Mouse (Mus musculus) limb, embryonic 12.5 days (tissue): ENCODE measurements around the gene Ccdc107. TPM values are rescaled to one million over a fixed set of nuclear protein-coding genes. Genes with fewer than 3 reads are reported as not detected.

Experiments used
- ATAC-seq: fragments of 200-750 bp; cut with Nextera tagmentation; 2 replicates; pipeline ENCODE4 v1.8.0; 2017; ENCODE audit warnings: low read depth, moderate TSS enrichment; ENCODE audit not compliant: insufficient number of reproducible peaks, insufficient read depth, low FRiP score, low TSS enrichment
- H3K27ac ChIP-seq: fragments of 300-500 bp; sonication (generic); 2 replicates; pipeline ENCODE4 v1.5.1; 2016; ENCODE audit warnings: mild to moderate bottlenecking, moderate library complexity
- H3K27me3 ChIP-seq: fragments of 300-500 bp; sonication (generic); 2 replicates; pipeline ENCODE4 v1.6.1; 2016; ENCODE audit warnings: mild to moderate bottlenecking, moderate library complexity
- H3K36me3 ChIP-seq: fragments of 300-500 bp; sonication (generic); 2 replicates; pipeline ENCODE4 v1.6.1; 2016; ENCODE audit warnings: mild to moderate bottlenecking, moderate library complexity
- H3K4me1 ChIP-seq: fragments of 300-500 bp; sonication (generic); replicated peaks from 2 replicates; pipeline ENCODE4 v1.6.1; 2016
- H3K4me2 ChIP-seq: fragments of 300-500 bp; sonication (generic); 2 replicates; pipeline ENCODE4 v1.6.1; 2016; ENCODE audit warnings: mild to moderate bottlenecking, moderate library complexity
- H3K4me3 ChIP-seq: fragments of 300-500 bp; sonication (generic); replicated peaks from 2 replicates; pipeline ENCODE4 v1.5.1; 2016; ENCODE audit warnings: mild to moderate bottlenecking
- H3K9ac ChIP-seq: fragments of 300-500 bp; sonication (generic); replicated peaks from 2 replicates; pipeline ENCODE4 v1.6.1; 2016; ENCODE audit warnings: mild to moderate bottlenecking, moderate library complexity
- H3K9me3 ChIP-seq: fragments of 300-500 bp; sonication (generic); 2 replicates; pipeline ENCODE4 v1.6.1; 2016; ENCODE audit warnings: mild to moderate bottlenecking, moderate library complexity
- WGBS: fragments of 180-500 bp; shearing (Covaris S2); methylation state at CpG from one replicate; pipeline ENCODE4 v1.1.7; 2016; 5-methylcytosine and 5-hydroxymethylcytosine counted together
- polyA plus RNA-seq: library from polyadenylated mRNA; unstranded; fragments of >200 nt; fragmentation: Nextera tagmentation; extraction: Ambion mirVana; gene quantifications from 2 replicates; pipeline ENCODE4 v1.2.1, GENCODE M21; 2016

Gene Ccdc107
- polyA plus RNA-seq, 1 experiment from 2014 or later, result 62.0 TPM

- H3K27ac ChIP-seq, result peak within 1 kb of the TSS; percentile 56; the same call in 1 of the 2 replicates
Observed at GRCm38 (mm10) chr4:43499407-43500333, 7.0 kb downstream of the Ccdc107 start, which contains the start of gene Arhgef39. Gene Arhgef39, minus strand, starts transcription at chr4:43499695.

GRCm38 (mm10) chr4:43503041-43503440, 10.3 kb downstream of the Ccdc107 start:
- no peak overlapping the region for H3K4me3 ChIP-seq
- H3K27me3 ChIP-seq, result peaks cover 17% of the 10 kb centered on the region
- peaks cover 1% of the 10 kb centered on the region; the same call in 1 of the 2 replicates for H3K36me3 ChIP-seq
- H3K27ac ChIP-seq, result no peak overlapping the region
- no peak for ATAC-seq
- no peak overlapping the region for H3K9ac ChIP-seq
- peaks cover 21% of the 10 kb centered on the region for H3K4me1 ChIP-seq
- no peaks in the 10 kb centered on the region for H3K9me3 ChIP-seq
- WGBS, result 79% methylated on average over 2 of the region's 2 CpGs
- no peak overlapping the region for H3K4me2 ChIP-seq

More at GRCm38 (mm10) chr4:43499407-43500333, 7.0 kb downstream of the Ccdc107 start, which contains the start of gene Arhgef39:
- Histone ChIP-seq H3K9me3 (no peaks in the 10 kb centered on the region), H3K4me3 (peak within 1 kb of the TSS; percentile 63), H3K36me3 (peaks cover 31% of the 10 kb centered on the region), H3K9ac (peak within 1 kb of the TSS; percentile 63), H3K4me2 (peak within 1 kb of the TSS; percentile 73), H3K27me3 (no peaks in the 10 kb centered on the region), H3K4me1 (peaks cover 26% of the 10 kb centered on the region)
- WGBS, result 8% methylated on average over 50 of the region's 50 CpGs
- peak; percentile 78 for ATAC-seq

- Histone ChIP-seq H3K27me3 (peaks cover 17% of the 10 kb centered on the region), H3K4me1 (peaks cover 19% of the 10 kb centered on the region), H3K27ac (no peak overlapping the region), H3K4me2 (no peak overlapping the region), H3K36me3 (no peaks in the 10 kb centered on the region), H3K9me3 (no peaks in the 10 kb centered on the region), H3K4me3 (no peak overlapping the region), H3K9ac (no peak overlapping the region)
- WGBS, result 80% methylated on average over 6 of the region's 6 CpGs
- ATAC-seq, result no peak
Observed at GRCm38 (mm10) chr4:43503506-43503905, 10.8 kb downstream of the Ccdc107 start.

- Histone ChIP-seq H3K27ac (no peak overlapping the region), H3K9ac (no peak overlapping the region), H3K9me3 (no peaks in the 10 kb centered on the region), H3K4me3 (no peak overlapping the region), H3K36me3 (no peaks in the 10 kb centered on the region), H3K4me1 (peaks cover 20% of the 10 kb centered on the region), H3K27me3 (peaks cover 17% of the 10 kb centered on the region), H3K4me2 (no peak overlapping the region)
- ATAC-seq, result no peak
- WGBS, result 82% methylated on average over 4 of the region's 4 CpGs
Observed at GRCm38 (mm10) chr4:43504269-43504668, 11.6 kb downstream of the Ccdc107 start.

GRCm38 (mm10) chr4:43506074-43506473, 13.4 kb downstream of the Ccdc107 start:
- H3K27me3 ChIP-seq, result peaks cover 17% of the 10 kb centered on the region
- H3K4me1 ChIP-seq, result peaks cover 22% of the 10 kb centered on the region
- H3K36me3 ChIP-seq, result no peaks in the 10 kb centered on the region
- H3K4me3 ChIP-seq, result no peak overlapping the region
- no peak for ATAC-seq
- no peak overlapping the region for H3K9ac ChIP-seq
- H3K27ac ChIP-seq, result no peak overlapping the region
- no peak overlapping the region for H3K4me2 ChIP-seq
- H3K9me3 ChIP-seq, result no peaks in the 10 kb centered on the region
- WGBS, result 88% methylated on average over 8 of the region's 8 CpGs

GRCm38 (mm10) chr4:43506536-43507185, 14.0 kb downstream of the Ccdc107 start, which contains the start of gene Car9:
Gene Car9, plus strand, starts transcription at chr4:43506966.
- Histone ChIP-seq H3K36me3 (no peaks in the 10 kb centered on the region), H3K9me3 (no peaks in the 10 kb centered on the region), H3K27ac (no peak within 1 kb of the TSS), H3K27me3 (peaks cover 17% of the 10 kb centered on the region), H3K4me2 (peak within 1 kb of the TSS; percentile 80), H3K4me1 (peaks cover 22% of the 10 kb centered on the region), H3K4me3 (peak within 1 kb of the TSS; percentile 48), H3K9ac (0 out of 2 replicates have a peak within 1 kb of the TSS, but pooled peaks have one; percentile 59)
- no peak for ATAC-seq
- WGBS, result 46% methylated on average over 9 of the region's 9 CpGs

- Histone ChIP-seq H3K4me1 (peaks cover 22% of the 10 kb centered on the region), H3K4me2 (peak overlapping the region; percentile 80), H3K9me3 (no peaks in the 10 kb centered on the region), H3K27me3 (peaks cover 17% of the 10 kb centered on the region), H3K9ac (peak overlapping the region; percentile 59), H3K27ac (no peak overlapping the region), H3K36me3 (no peaks in the 10 kb centered on the region), H3K4me3 (peak overlapping the region; percentile 48)
- 9% methylated on average over 22 of the region's 22 CpGs for WGBS
- peak; percentile 20; the same call in 1 of the 2 replicates for ATAC-seq
Observed at GRCm38 (mm10) chr4:43507938-43508665, 15.4 kb downstream of the Ccdc107 start.

DNA sequence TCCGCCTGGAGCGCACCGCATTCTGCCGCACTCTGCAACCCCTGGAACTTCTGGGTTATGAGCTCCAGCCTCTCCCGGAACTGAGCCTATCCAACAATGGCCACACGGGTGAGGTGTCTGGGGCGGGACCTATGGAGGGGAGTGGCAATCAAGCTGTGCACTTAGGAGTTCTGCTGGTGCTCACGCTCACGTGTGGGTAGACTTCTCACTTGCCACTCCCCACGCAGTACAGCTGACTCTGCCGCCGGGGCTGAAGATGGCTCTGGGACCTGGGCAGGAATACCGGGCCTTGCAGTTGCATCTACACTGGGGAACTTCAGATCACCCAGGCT, 15.9 kb downstream of the Ccdc107 start:
- Histone ChIP-seq H3K27me3 (peaks cover 17% of the 10 kb centered on the region), H3K27ac (no peak overlapping the region), H3K9me3 (no peaks in the 10 kb centered on the region), H3K4me2 (peak overlapping the region; percentile 80), H3K4me1 (peaks cover 22% of the 10 kb centered on the region), H3K9ac (peak overlapping the region; percentile 59), H3K36me3 (no peaks in the 10 kb centered on the region), H3K4me3 (peak overlapping the region; percentile 48)
- 7% methylated on average over 13 of the region's 13 CpGs for WGBS
- ATAC-seq, result peak; percentile 65; the same call in 1 of the 2 replicates

DNA sequence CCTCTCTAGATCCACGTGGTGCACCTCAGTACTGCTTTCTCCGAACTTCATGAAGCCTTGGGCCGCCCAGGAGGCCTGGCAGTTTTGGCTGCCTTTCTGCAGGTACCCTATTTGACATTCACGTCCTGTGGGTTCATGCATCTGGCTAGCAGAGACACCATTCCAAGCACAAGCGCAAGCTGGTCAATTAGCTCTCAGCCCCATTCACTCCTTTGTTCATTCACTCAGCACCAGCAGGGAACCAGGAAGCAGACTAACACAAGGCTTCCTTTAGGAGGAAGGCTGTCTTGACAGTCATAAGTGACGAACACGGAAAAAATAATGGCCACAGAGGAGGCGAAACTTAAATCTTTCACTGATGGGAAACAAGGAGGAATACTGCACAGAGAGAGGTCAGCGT, 16.4 kb downstream of the Ccdc107 start:
- peak overlapping the region; percentile 80 for H3K4me2 ChIP-seq
- no peak overlapping the region; the same call in 1 of the 2 replicates for H3K27ac ChIP-seq
- peaks cover 17% of the 10 kb centered on the region for H3K27me3 ChIP-seq
- H3K4me3 ChIP-seq, result peak overlapping the region; percentile 48
- peak overlapping the region; percentile 59 for H3K9ac ChIP-seq
- ATAC-seq, result no peak
- no peaks in the 10 kb centered on the region for H3K9me3 ChIP-seq
- H3K36me3 ChIP-seq, result no peaks in the 10 kb centered on the region
- WGBS, result 37% methylated on average over 9 of the region's 9 CpGs
- H3K4me1 ChIP-seq, result peaks cover 22% of the 10 kb centered on the region

DNA sequence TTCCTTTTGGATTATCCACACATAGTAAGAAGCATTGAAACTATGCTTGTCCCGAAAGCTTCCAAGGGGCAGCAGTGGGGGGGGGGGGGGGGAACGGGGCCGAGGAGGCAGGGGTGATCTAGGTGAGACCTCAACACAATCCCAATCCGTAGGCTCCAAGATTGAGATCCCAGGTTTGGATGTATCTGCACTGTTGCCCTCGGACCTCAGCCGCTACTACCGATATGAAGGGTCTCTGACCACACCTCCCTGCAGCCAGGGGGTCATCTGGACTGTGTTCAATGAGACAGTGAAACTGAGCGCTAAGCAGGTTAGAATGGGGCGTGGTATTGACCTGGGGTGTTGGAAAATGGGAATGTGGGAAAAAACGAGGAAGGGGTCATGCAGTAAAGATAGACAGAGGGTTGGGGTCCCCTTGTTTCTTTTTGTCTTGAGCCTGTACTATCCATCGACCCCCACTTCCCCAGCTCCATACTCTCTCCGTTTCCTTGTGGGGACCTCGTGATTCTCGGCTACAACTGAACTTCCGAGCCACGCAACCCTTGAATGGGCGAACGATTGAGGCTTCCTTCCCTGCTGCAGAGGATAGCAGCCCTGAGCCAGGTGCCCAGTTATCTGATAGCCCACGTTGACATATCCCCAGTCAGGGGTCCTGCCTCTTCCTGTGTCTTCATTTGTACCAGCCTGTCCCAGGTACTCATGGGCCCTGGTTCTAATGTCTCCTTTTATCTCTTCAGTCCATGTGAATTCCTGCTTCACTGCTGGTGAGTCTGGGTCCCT, 19.2 kb downstream of the Ccdc107 start:
- H3K9me3 ChIP-seq, result no peaks in the 10 kb centered on the region
- H3K4me3 ChIP-seq, result no peak overlapping the region
- no peak overlapping the region for H3K4me2 ChIP-seq
- H3K4me1 ChIP-seq, result peaks cover 20% of the 10 kb centered on the region
- H3K36me3 ChIP-seq, result peaks cover 6% of the 10 kb centered on the region; the same call in 1 of the 2 replicates
- no peak overlapping the region for H3K27ac ChIP-seq
- H3K27me3 ChIP-seq, result peaks cover 12% of the 10 kb centered on the region
- no peak for ATAC-seq
- WGBS, result 75% methylated on average over 19 of the region's 19 CpGs
- no peak overlapping the region for H3K9ac ChIP-seq
